Mouse (Mus musculus) neural tube, embryonic 10.5 days (tissue): ENCODE measurements around the gene Dpp7.
A peak's percentile ranks its signal among the peaks of the same experiment; 100 is the strongest.

Experiments
- DNase-seq: peaks from one replicate; pipeline ENCODE4 v3.0.0-alpha.2; 2017; ENCODE audit warnings: low spot score; ENCODE audit errors: extremely low spot score

Dpp7 gene

GRCm38 (mm10) chr2:25311491-25311891, 44.7 kb downstream of the Dpp7 start:
- DNase-seq: no peak

GRCm38 (mm10) chr2:25310969-25311368, 45.2 kb downstream of the Dpp7 start:
- DNase-seq: no peak

- no peak for DNase-seq
Measured at GRCm38 (mm10) chr2:25310180-25310579, 46.0 kb downstream of the Dpp7 start.

- DNase-seq: no peak
Measured at GRCm38 (mm10) chr2:25305587-25306359, 50.4 kb downstream of the Dpp7 start.

GRCm38 (mm10) chr2:25304657-25305541, 51.3 kb downstream of the Dpp7 start:
- DNase-seq: peak; percentile 63

- DNase-seq: no peak
Measured at GRCm38 (mm10) chr2:25303931-25304656, 52.1 kb downstream of the Dpp7 start.

GRCm38 (mm10) chr2:25303452-25303851, 52.7 kb downstream of the Dpp7 start:
- DNase-seq: no peak
